In the genomic region with DNA sequence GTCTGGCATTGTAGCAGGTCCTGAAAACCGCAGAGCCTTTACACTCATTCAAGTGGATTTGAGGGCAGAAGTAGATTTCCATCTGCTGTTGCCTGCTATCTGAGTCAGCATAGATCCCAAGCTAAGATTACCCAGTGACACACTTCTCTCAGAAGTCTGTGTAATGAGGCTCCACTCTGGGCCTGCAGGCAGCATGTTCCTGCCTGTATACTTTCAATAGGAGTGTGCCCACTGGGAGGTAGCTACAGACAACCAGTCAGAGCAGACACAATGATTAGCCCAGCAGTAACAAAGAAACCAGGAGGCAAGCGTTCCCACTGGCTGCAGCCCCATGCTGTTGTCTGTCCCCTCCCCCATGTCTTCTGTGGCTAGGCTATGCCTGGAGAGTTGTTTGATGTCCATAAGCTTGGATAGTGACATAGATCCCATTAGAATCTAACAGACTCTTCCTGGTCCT, we compare ENCODE assay signal across 13 mouse cellular contexts. TPM values are rescaled to one million over a fixed set of nuclear protein-coding genes. Genes with fewer than 3 reads are reported as not detected.
DNase-seq lines count a peak whose midpoint lies in the region; ATAC-seq and TF ChIP-seq lines count a peak whose summit lies in the region.
"Had no signal": no experiment of that assay in that cellular context is flagged by ENCODE, and none has a peak within 500 bp of the region (broad histone marks: within the 10 kb centered on the region; RNA-seq: fewer than 3 reads in every experiment).

No protein-coding gene starts in this region.

- 29% methylated on average over 2 of the region's 2 CpGs for WGBS in embryonic facial prominence, embryonic 13.5 days
- WGBS in hindbrain, embryonic 14.5 days = 18% methylated on average over 2 of the region's 2 CpGs

- H3K9ac ChIP-seq in embryonic facial prominence, embryonic 13.5 days = no peak overlapping the region
- H3K9ac ChIP-seq in hindbrain, embryonic 14.5 days = no peak overlapping the region
- H3K9ac ChIP-seq: heart, embryonic 13.5 days had no signal

- H3K27me3 ChIP-seq in embryonic facial prominence, embryonic 13.5 days = no peaks in the 10 kb centered on the region
- H3K27me3 ChIP-seq in hindbrain, embryonic 14.5 days (ENCODE audit: control insufficient read depth, insufficient read depth, low read length) = no peaks in the 10 kb centered on the region

- peak; percentile 67 for ATAC-seq in embryonic facial prominence, embryonic 13.5 days (ENCODE audit: insufficient number of reproducible peaks, insufficient read depth, low FRiP score, low TSS enrichment, low read depth)
- ATAC-seq in hindbrain, embryonic 14.5 days (ENCODE audit: low FRiP score) = peak; percentile 60; the same call in 1 of the 2 replicates

- 0 out of 2 replicates have a peak overlapping the region, but pooled peaks have one; percentile 33 for H3K27ac ChIP-seq in embryonic facial prominence, embryonic 13.5 days
- peak overlapping the region; percentile 9; the same call in 1 of the 2 replicates for H3K27ac ChIP-seq in hindbrain, embryonic 14.5 days
- H3K27ac ChIP-seq in layer of hippocampus, adult 2 months = no peak overlapping the region
- H3K27ac ChIP-seq: heart, embryonic 13.5 days had no signal

- no peaks in the 10 kb centered on the region for H3K9me3 ChIP-seq in embryonic facial prominence, embryonic 13.5 days
- no peaks in the 10 kb centered on the region for H3K9me3 ChIP-seq in hindbrain, embryonic 14.5 days (ENCODE audit: control insufficient read depth, low read length)
- H3K9me3 ChIP-seq: heart, embryonic 13.5 days had no signal

- peak; percentile 54 for DNase-seq in urinary bladder, postnatal 14 days (ENCODE audit: low spot score)
- DNase-seq in urinary bladder, adult 2 months (ENCODE audit: low spot score) = no peak
- no peak for DNase-seq in hindbrain, embryonic 14.5 days (ENCODE audit: low spot score)
- peak; percentile 86 for DNase-seq in retina, postnatal 1 day
- DNase-seq in layer of hippocampus, adult 2 months (ENCODE audit: low spot score in 2 of 2) = no peak
- DNase-seq in adrenal gland, postnatal 25 days = no peak
- no peak for DNase-seq in cerebellum, postnatal 25 days
- DNase-seq: kidney, postnatal 14 days; liver had no signal

- no peaks in the 10 kb centered on the region for H3K36me3 ChIP-seq in embryonic facial prominence, embryonic 13.5 days
- no peaks in the 10 kb centered on the region for H3K36me3 ChIP-seq in hindbrain, embryonic 14.5 days (replicated peaks; ENCODE audit: control insufficient read depth, insufficient read depth)
- H3K36me3 ChIP-seq: heart, embryonic 13.5 days had no signal

- no peak for TF ChIP-seq CTCF in layer of hippocampus, adult 2 months (conservative IDR thresholded peaks at IDR 0.05)

- H3K4me2 ChIP-seq in embryonic facial prominence, embryonic 13.5 days = no peak overlapping the region
- no peak overlapping the region for H3K4me2 ChIP-seq in hindbrain, embryonic 14.5 days (replicated peaks)
- H3K4me2 ChIP-seq: heart, embryonic 13.5 days had no signal

- no peak overlapping the region for H3K4me3 ChIP-seq in embryonic facial prominence, embryonic 13.5 days
- no peak overlapping the region for H3K4me3 ChIP-seq in hindbrain, embryonic 14.5 days (replicated peaks; ENCODE audit: low read length)
- no peak overlapping the region for H3K4me3 ChIP-seq in layer of hippocampus, adult 2 months
- H3K4me3 ChIP-seq: erythroblast, embryonic 14.5 days; heart, embryonic 13.5 days; megakaryocyte, embryonic 14.5 days had no signal

- peaks cover 8% of the 10 kb centered on the region for H3K4me1 ChIP-seq in embryonic facial prominence, embryonic 13.5 days
- peaks cover 4% of the 10 kb centered on the region; the same call in 1 of the 2 replicates for H3K4me1 ChIP-seq in hindbrain, embryonic 14.5 days (replicated peaks; ENCODE audit: control insufficient read depth, insufficient read depth, low read length)
- H3K4me1 ChIP-seq: heart, embryonic 13.5 days had no signal

RNA-seq across cellular contexts. Expression of a gene that starts 21.4 kb away (rescaled TPM):
- polyA plus RNA-seq in urinary bladder, adult 2 months (2012; rRNA removed) = 67.3 and 77.5 TPM in 2 replicates
- 77.7 and 90.5 TPM in 2 replicates for polyA plus RNA-seq in embryonic facial prominence, embryonic 13.5 days (2015; fragmentation: Nextera tagmentation; extraction: Ambion mirVana)
- polyA plus RNA-seq in hindbrain, embryonic 14.5 days (2014; fragmentation: Nextera tagmentation; extraction: Ambion mirVana) = 175 and 176 TPM in 2 replicates
- total RNA-seq in layer of hippocampus, adult 2 months (2021) = 10 to 100 TPM; 42.2 to 45.6 TPM
- 297 and 308 TPM in 2 replicates for total RNA-seq in adrenal gland, postnatal 25 days (2021)

RNA-seq across cellular contexts. Expression of a gene that starts 30.8 kb away (rescaled TPM):
- polyA plus RNA-seq in urinary bladder, adult 2 months (2012; rRNA removed) = not detected in 2 replicates
- polyA plus RNA-seq in embryonic facial prominence, embryonic 13.5 days (2015; fragmentation: Nextera tagmentation; extraction: Ambion mirVana) = not detected in 2 replicates
- polyA plus RNA-seq in hindbrain, embryonic 14.5 days (2014; fragmentation: Nextera tagmentation; extraction: Ambion mirVana) = not detected in 2 replicates
- total RNA-seq in layer of hippocampus, adult 2 months (2021) = not detected
- not detected in 2 replicates for total RNA-seq in adrenal gland, postnatal 25 days (2021)
- polyA plus RNA-seq: erythroblast, embryonic 14.5 days; heart, embryonic 13.5 days had no signal

RNA-seq across cellular contexts. Expression of a gene that starts 34.6 kb away (rescaled TPM):
- not detected in 2 replicates for polyA plus RNA-seq in urinary bladder, adult 2 months (2012; rRNA removed)
- polyA plus RNA-seq in embryonic facial prominence, embryonic 13.5 days (2015; fragmentation: Nextera tagmentation; extraction: Ambion mirVana) = not detected in 2 replicates
- 0.44 and 1.1 TPM in 2 replicates for polyA plus RNA-seq in hindbrain, embryonic 14.5 days (2014; fragmentation: Nextera tagmentation; extraction: Ambion mirVana)
- not detected for total RNA-seq in layer of hippocampus, adult 2 months (2021)
- not detected in 2 replicates for total RNA-seq in adrenal gland, postnatal 25 days (2021)
- polyA plus RNA-seq: erythroblast, embryonic 14.5 days; heart, embryonic 13.5 days had no signal

RNA-seq across cellular contexts. Expression of a gene that starts 38.3 kb away (rescaled TPM):
- polyA plus RNA-seq in urinary bladder, adult 2 months (2012; rRNA removed) = 26.0 and 26.7 TPM in 2 replicates
- 43.7 and 46.9 TPM in 2 replicates for polyA plus RNA-seq in embryonic facial prominence, embryonic 13.5 days (2015; fragmentation: Nextera tagmentation; extraction: Ambion mirVana)
- polyA plus RNA-seq in hindbrain, embryonic 14.5 days (2014; fragmentation: Nextera tagmentation; extraction: Ambion mirVana) = 38.9 and 41.0 TPM in 2 replicates
- total RNA-seq in layer of hippocampus, adult 2 months (2021) = 10 to 100 TPM; 33.1 to 33.3 TPM
- 19.4 and 21.0 TPM in 2 replicates for total RNA-seq in adrenal gland, postnatal 25 days (2021)

RNA-seq across cellular contexts. Expression of a gene that starts 51.0 kb away (rescaled TPM):
- polyA plus RNA-seq in urinary bladder, adult 2 months (2012; rRNA removed) = not detected in 2 replicates
- polyA plus RNA-seq in embryonic facial prominence, embryonic 13.5 days (2015; fragmentation: Nextera tagmentation; extraction: Ambion mirVana) = 0.20 TPM in 1 of 2 replicates, not detected in the other
- polyA plus RNA-seq in hindbrain, embryonic 14.5 days (2014; fragmentation: Nextera tagmentation; extraction: Ambion mirVana) = not detected in 2 replicates
- not detected for total RNA-seq in layer of hippocampus, adult 2 months (2021)
- total RNA-seq in adrenal gland, postnatal 25 days (2021) = not detected in 2 replicates
- polyA plus RNA-seq: erythroblast, embryonic 14.5 days; heart, embryonic 13.5 days had no signal

Comparison
In these comparisons a context has a peak if more than half of its experiments do, and no peak if none do; other contexts are left out.
1. DNase-seq: peak in urinary bladder, postnatal 14 days (single experiment) and retina, postnatal 1 day (single experiment); none in urinary bladder, adult 2 months (single experiment), hindbrain, embryonic 14.5 days (single experiment), layer of hippocampus, adult 2 months (0 of 2), adrenal gland, postnatal 25 days (single experiment) and cerebellum, postnatal 25 days (0 of 2).